Mouse (Mus musculus): ENCODE data around the gene Slc28a1.

The Slc28a1 gene

DNA sequence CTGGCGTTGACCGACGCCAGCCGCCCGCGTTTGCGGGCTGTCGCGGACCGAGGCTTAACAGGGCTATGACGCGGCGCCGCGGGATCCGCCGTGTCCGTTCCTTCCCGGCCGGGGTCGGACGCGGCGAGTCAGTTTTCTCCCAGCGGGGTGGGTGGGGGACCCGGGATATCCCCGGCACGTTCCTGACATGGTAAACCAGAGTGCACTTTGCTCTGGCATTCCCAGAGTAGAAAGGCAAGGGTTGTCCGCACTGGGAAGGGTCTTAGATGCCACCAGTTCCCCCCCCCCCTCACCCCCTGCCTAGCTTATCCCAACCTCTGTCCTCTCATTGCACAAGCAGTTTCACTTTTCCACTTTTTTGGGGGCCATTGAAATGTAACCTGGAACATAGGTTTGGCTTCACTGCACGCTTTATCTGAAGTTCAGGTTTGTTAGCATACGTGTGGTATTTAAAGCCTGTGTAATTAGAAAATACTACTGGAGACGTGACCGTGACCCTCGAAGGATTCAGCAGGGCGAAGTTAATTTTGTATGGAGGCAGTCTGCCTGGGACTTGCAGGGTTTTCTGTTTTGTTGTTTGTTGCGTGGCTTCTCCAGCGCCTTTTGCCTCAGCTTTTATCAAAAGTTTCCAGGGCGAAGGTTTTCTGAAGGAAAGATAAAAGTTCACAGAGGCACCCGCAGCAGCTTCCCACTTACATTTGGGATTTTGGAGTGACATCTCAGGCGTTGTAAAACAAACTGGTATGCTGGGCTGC is 99.7 kb downstream of the Slc28a1 start:
- DNase-seq = peak in 1 of 2 experiments; percentile 29

DNA sequence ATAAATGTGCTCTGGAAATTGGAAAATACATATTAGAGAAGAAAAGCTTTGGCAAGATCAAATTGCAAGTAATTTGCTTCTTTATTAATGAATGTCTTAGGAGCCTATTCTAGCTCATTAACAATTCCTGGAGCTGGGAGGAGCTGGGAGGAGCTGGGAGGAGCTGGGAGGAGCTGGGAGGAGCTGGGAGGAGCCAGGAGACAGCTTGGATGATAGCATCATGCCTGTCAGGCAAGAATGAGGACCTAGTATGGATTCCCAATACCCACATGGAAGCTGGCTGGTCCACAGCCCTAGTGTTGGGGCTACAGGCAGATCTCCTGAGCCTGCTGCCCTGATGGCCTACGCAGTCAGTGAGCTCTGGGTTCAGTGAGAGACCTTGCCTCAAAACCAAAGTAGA is 101.4 kb downstream of the Slc28a1 start:
- DNase-seq = peak; percentile 53 to 60

DNA sequence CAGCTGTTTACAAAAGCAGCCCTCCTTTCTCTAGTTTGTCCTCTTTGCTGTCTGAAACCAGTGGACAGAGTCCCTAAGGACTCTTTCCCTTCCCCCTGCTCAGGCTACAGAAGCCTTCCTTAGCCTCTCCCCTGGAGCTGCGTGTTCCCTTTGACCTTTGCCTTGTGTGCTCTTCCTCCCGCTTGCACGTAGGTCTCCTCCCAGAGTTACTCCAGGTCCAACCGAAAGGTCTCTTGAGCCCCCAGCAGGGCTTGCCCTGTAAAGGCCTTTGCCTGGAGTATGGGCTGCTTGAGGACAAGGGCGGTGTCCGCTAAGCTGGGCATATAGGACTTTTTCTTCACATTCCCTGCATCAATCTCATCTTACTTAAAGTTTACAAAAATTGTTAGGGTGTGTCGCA is 104.7 kb downstream of the Slc28a1 start:
- DNase-seq = no peak
